Mouse (Mus musculus): ENCODE data around the gene Camkmt. TPM values are rescaled to one million over a fixed set of nuclear protein-coding genes. Genes with fewer than 3 reads are reported as not detected.
A peak's percentile ranks its signal among the peaks of the same experiment; 100 is the strongest.

Camkmt gene
- polyA plus RNA-seq, 1 experiment from 2014 or later = 10.1 TPM

- 55% methylated on average over 11 of the region's 11 CpGs for WGBS
- Histone ChIP-seq H3K4me3 (ENCODE audit: low read depth, low read length) (no peak overlapping the region), H3K4me2 (ENCODE audit: low read depth, low read length) (no peak overlapping the region), H3K4me1 (ENCODE audit: control insufficient read depth, insufficient read depth, low read length) (no peaks in the 10 kb centered on the region), H3K36me3 (ENCODE audit: control insufficient read depth, insufficient read depth, low read length) (no peaks in the 10 kb centered on the region), H3K27ac (replicated peaks; ENCODE audit: low read depth, low read length) (no peak overlapping the region), H3K27me3 (replicated peaks; ENCODE audit: control insufficient read depth, insufficient read depth, low read length) (no peaks in the 10 kb centered on the region), H3K9me3 (ENCODE audit: control insufficient read depth, low read length) (no peaks in the 10 kb centered on the region), H3K9ac (ENCODE audit: low read depth, low read length) (no peak overlapping the region)
- peak; percentile 53 for ATAC-seq (ENCODE audit: low read depth)
- peak; percentile 70 for DNase-seq (ENCODE audit: low spot score)
Observed at GRCm38 (mm10) chr17:85193294-85193693, 102.9 kb downstream of the Camkmt start.

DNA sequence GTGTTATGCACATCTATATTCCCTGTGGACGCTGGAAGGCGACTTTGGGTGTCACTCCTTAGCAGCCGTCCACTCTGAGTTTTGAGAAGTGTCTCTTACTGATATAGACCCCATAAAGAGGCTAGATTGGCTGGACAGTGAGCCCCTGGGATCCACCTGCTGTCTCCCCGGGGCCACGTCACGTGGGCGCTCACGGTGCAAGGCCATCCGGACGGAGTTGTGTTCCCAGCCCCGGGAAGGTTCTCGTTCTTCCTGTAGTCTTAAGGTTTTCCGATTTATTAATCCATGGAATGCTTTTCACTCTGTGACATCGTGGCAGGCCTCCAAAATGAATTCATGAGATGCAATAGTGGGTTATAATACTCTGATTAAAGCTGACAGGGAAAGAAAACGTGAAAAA is 108.4 kb downstream of the Camkmt start:
- Histone ChIP-seq H3K4me2 (ENCODE audit: low read depth, low read length) (no peak overlapping the region), H3K27ac (replicated peaks; ENCODE audit: low read depth, low read length) (no peak overlapping the region), H3K27me3 (replicated peaks; ENCODE audit: control insufficient read depth, insufficient read depth, low read length) (no peaks in the 10 kb centered on the region), H3K4me1 (ENCODE audit: control insufficient read depth, insufficient read depth, low read length) (no peaks in the 10 kb centered on the region), H3K9me3 (ENCODE audit: control insufficient read depth, low read length) (no peaks in the 10 kb centered on the region), H3K4me3 (ENCODE audit: low read depth, low read length) (no peak overlapping the region), H3K9ac (ENCODE audit: low read depth, low read length) (no peak overlapping the region), H3K36me3 (ENCODE audit: control insufficient read depth, insufficient read depth, low read length) (no peaks in the 10 kb centered on the region)
- DNase-seq (ENCODE audit: low spot score) (no peak), ATAC-seq (ENCODE audit: low read depth) (no peak)
- 83% methylated on average over 15 of the region's 15 CpGs for WGBS

GRCm38 (mm10) chr17:85199321-85199720 is 109.0 kb downstream of the Camkmt start:
- Histone ChIP-seq H3K9ac (ENCODE audit: low read depth, low read length) (no peak overlapping the region), H3K27ac (replicated peaks; ENCODE audit: low read depth, low read length) (no peak overlapping the region), H3K4me3 (ENCODE audit: low read depth, low read length) (no peak overlapping the region), H3K9me3 (ENCODE audit: control insufficient read depth, low read length) (no peaks in the 10 kb centered on the region), H3K4me1 (ENCODE audit: control insufficient read depth, insufficient read depth, low read length) (no peaks in the 10 kb centered on the region), H3K4me2 (ENCODE audit: low read depth, low read length) (no peak overlapping the region), H3K36me3 (ENCODE audit: control insufficient read depth, insufficient read depth, low read length) (no peaks in the 10 kb centered on the region), H3K27me3 (replicated peaks; ENCODE audit: control insufficient read depth, insufficient read depth, low read length) (no peaks in the 10 kb centered on the region)
- ATAC-seq (ENCODE audit: low read depth) = no peak
- no peak for DNase-seq (ENCODE audit: low spot score)
- 89% methylated on average over 11 of the region's 11 CpGs for WGBS

DNA sequence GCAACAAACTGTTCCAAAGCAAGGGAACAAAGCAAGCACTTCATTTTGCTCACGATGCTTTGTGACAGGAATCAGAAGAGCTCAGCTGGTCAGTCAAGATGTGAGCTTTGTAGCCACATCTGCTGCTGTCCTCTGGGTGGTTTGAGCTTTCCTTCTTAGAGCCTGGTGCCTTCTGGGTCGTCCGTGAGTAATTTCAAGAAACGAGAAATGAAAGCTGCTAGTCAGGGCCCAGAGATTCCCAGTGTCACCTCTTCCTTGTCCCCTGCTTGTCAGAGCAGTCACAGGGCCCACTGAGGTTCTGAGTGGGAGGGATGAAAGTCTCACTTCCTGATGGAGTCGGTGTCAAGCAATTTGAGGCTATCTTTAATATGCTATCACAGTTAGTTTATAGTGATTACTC is 127.7 kb downstream of the Camkmt start:
- ATAC-seq (ENCODE audit: low read depth) (no peak), DNase-seq (ENCODE audit: low spot score) (no peak)
- H3K4me3 ChIP-seq (ENCODE audit: low read depth, low read length) = no peak overlapping the region
- H3K27ac ChIP-seq (replicated peaks; ENCODE audit: low read depth, low read length) = no peak overlapping the region
- H3K9me3 ChIP-seq (ENCODE audit: control insufficient read depth, low read length) = 0 out of 2 replicates have a peak, but pooled peaks cover 5% of the 10 kb centered on the region
- 71% methylated on average over 5 of the region's 5 CpGs for WGBS
- no peak overlapping the region for H3K4me2 ChIP-seq (ENCODE audit: low read depth, low read length)
- H3K9ac ChIP-seq (ENCODE audit: low read depth, low read length) = no peak overlapping the region
- H3K4me1 ChIP-seq (ENCODE audit: control insufficient read depth, insufficient read depth, low read length) = no peaks in the 10 kb centered on the region
- no peaks in the 10 kb centered on the region for H3K36me3 ChIP-seq (ENCODE audit: control insufficient read depth, insufficient read depth, low read length)
- no peaks in the 10 kb centered on the region for H3K27me3 ChIP-seq (replicated peaks; ENCODE audit: control insufficient read depth, insufficient read depth, low read length)

- no peak overlapping the region for H3K9ac ChIP-seq (ENCODE audit: low read depth, low read length)
- ATAC-seq (ENCODE audit: low read depth) (no peak), DNase-seq (ENCODE audit: low spot score) (no peak)
- no peak overlapping the region for H3K27ac ChIP-seq (replicated peaks; ENCODE audit: low read depth, low read length)
- H3K36me3 ChIP-seq (ENCODE audit: control insufficient read depth, insufficient read depth, low read length) = no peaks in the 10 kb centered on the region
- H3K4me3 ChIP-seq (ENCODE audit: low read depth, low read length) = no peak overlapping the region
- 88% methylated on average over 7 of the region's 7 CpGs for WGBS
- H3K9me3 ChIP-seq (ENCODE audit: control insufficient read depth, low read length) = no peaks in the 10 kb centered on the region
- H3K4me2 ChIP-seq (ENCODE audit: low read depth, low read length) = no peak overlapping the region
- no peaks in the 10 kb centered on the region for H3K27me3 ChIP-seq (replicated peaks; ENCODE audit: control insufficient read depth, insufficient read depth, low read length)
- no peaks in the 10 kb centered on the region for H3K4me1 ChIP-seq (ENCODE audit: control insufficient read depth, insufficient read depth, low read length)
Observed at GRCm38 (mm10) chr17:85242109-85242508, 151.8 kb downstream of the Camkmt start.

- Histone ChIP-seq H3K9me3 (ENCODE audit: control insufficient read depth, low read length) (no peaks in the 10 kb centered on the region), H3K9ac (ENCODE audit: low read depth, low read length) (no peak overlapping the region), H3K4me1 (ENCODE audit: control insufficient read depth, insufficient read depth, low read length) (no peaks in the 10 kb centered on the region), H3K27me3 (replicated peaks; ENCODE audit: control insufficient read depth, insufficient read depth, low read length) (no peaks in the 10 kb centered on the region), H3K4me3 (ENCODE audit: low read depth, low read length) (no peak overlapping the region), H3K4me2 (ENCODE audit: low read depth, low read length) (no peak overlapping the region), H3K36me3 (ENCODE audit: control insufficient read depth, insufficient read depth, low read length) (no peaks in the 10 kb centered on the region), H3K27ac (replicated peaks; ENCODE audit: low read depth, low read length) (no peak overlapping the region)
- 60% methylated on average over 5 of the region's 5 CpGs for WGBS
- ATAC-seq (ENCODE audit: low read depth) (no peak), DNase-seq (ENCODE audit: low spot score) (no peak)
Observed at GRCm38 (mm10) chr17:85248962-85249361, 158.6 kb downstream of the Camkmt start.

GRCm38 (mm10) chr17:85249744-85250143 is 159.4 kb downstream of the Camkmt start:
- no peak overlapping the region for H3K4me2 ChIP-seq (ENCODE audit: low read depth, low read length)
- H3K27ac ChIP-seq (replicated peaks; ENCODE audit: low read depth, low read length) = no peak overlapping the region
- DNase-seq (ENCODE audit: low spot score) (no peak), ATAC-seq (ENCODE audit: low read depth) (no peak)
- no peak overlapping the region for H3K4me3 ChIP-seq (ENCODE audit: low read depth, low read length)
- H3K4me1 ChIP-seq (ENCODE audit: control insufficient read depth, insufficient read depth, low read length) = no peaks in the 10 kb centered on the region
- no peaks in the 10 kb centered on the region for H3K27me3 ChIP-seq (replicated peaks; ENCODE audit: control insufficient read depth, insufficient read depth, low read length)
- H3K9me3 ChIP-seq (ENCODE audit: control insufficient read depth, low read length) = no peaks in the 10 kb centered on the region
- 48% methylated on average over 7 of the region's 7 CpGs for WGBS
- no peaks in the 10 kb centered on the region for H3K36me3 ChIP-seq (ENCODE audit: control insufficient read depth, insufficient read depth, low read length)
- no peak overlapping the region for H3K9ac ChIP-seq (ENCODE audit: low read depth, low read length)

- Histone ChIP-seq H3K4me2 (ENCODE audit: low read depth, low read length) (peak overlapping the region; percentile 0; the same call in 1 of the 2 replicates), H3K4me3 (ENCODE audit: low read depth, low read length) (no peak overlapping the region), H3K36me3 (ENCODE audit: control insufficient read depth, insufficient read depth, low read length) (no peaks in the 10 kb centered on the region), H3K27ac (replicated peaks; ENCODE audit: low read depth, low read length) (no peak overlapping the region), H3K9me3 (ENCODE audit: control insufficient read depth, low read length) (no peaks in the 10 kb centered on the region), H3K9ac (ENCODE audit: low read depth, low read length) (no peak overlapping the region; the same call in 1 of the 2 replicates), H3K4me1 (ENCODE audit: control insufficient read depth, insufficient read depth, low read length) (0 out of 2 replicates have a peak, but pooled peaks cover 3% of the 10 kb centered on the region), H3K27me3 (replicated peaks; ENCODE audit: control insufficient read depth, insufficient read depth, low read length) (no peaks in the 10 kb centered on the region)
- ATAC-seq (ENCODE audit: low read depth) (no peak), DNase-seq (ENCODE audit: low spot score) (peak; percentile 35)
- WGBS = 11% methylated on average over 9 of the region's 9 CpGs
Observed at GRCm38 (mm10) chr17:85256930-85257329, 166.6 kb downstream of the Camkmt start.

GRCm38 (mm10) chr17:85257348-85257747 is 167.0 kb downstream of the Camkmt start:
- DNase-seq (ENCODE audit: low spot score) (no peak), ATAC-seq (ENCODE audit: low read depth) (no peak)
- H3K4me3 ChIP-seq (ENCODE audit: low read depth, low read length) = no peak overlapping the region

More at GRCm38 (mm10) chr17:85257348-85257747, 167.0 kb downstream of the Camkmt start:
- no peak overlapping the region for H3K9ac ChIP-seq (ENCODE audit: low read depth, low read length)
- no peak overlapping the region for H3K27ac ChIP-seq (replicated peaks; ENCODE audit: low read depth, low read length)
- 0 out of 2 replicates have a peak, but pooled peaks cover 3% of the 10 kb centered on the region for H3K4me1 ChIP-seq (ENCODE audit: control insufficient read depth, insufficient read depth, low read length)
- peak overlapping the region; percentile 0; the same call in 1 of the 2 replicates for H3K4me2 ChIP-seq (ENCODE audit: low read depth, low read length)
- H3K27me3 ChIP-seq (replicated peaks; ENCODE audit: control insufficient read depth, insufficient read depth, low read length) = no peaks in the 10 kb centered on the region
- 43% methylated on average over 11 of the region's 11 CpGs for WGBS
- no peaks in the 10 kb centered on the region for H3K9me3 ChIP-seq (ENCODE audit: control insufficient read depth, low read length)
- H3K36me3 ChIP-seq (ENCODE audit: control insufficient read depth, insufficient read depth, low read length) = no peaks in the 10 kb centered on the region

Measured in embryonic facial prominence, embryonic 14.5 days (tissue).